Mouse (Mus musculus) kidney, embryonic 14.5 days (tissue): ENCODE data around the gene Ski. TPM values are rescaled to one million over a fixed set of nuclear protein-coding genes. Genes with fewer than 3 reads are reported as not detected.

Experiments
- ATAC-seq: fragments of 200-750 bp; cut with Nextera tagmentation; 2 replicates; pipeline ENCODE4 v1.8.0; 2017; ENCODE audit warnings: moderate number of reproducible peaks, mild to moderate bottlenecking, moderate TSS enrichment, moderate library complexity; ENCODE audit not compliant: low FRiP score, low TSS enrichment
- H3K27ac ChIP-seq: fragments of 300-500 bp; sonication (generic); 2 replicates; pipeline ENCODE4 v1.5.1; 2014; ENCODE audit warnings: low read depth, mild to moderate bottlenecking, low read length, moderate library complexity, mixed read lengths
- H3K27me3 ChIP-seq: fragments of 300-500 bp; sonication (generic); 2 replicates; pipeline ENCODE4 v1.6.1; 2014; ENCODE audit warnings: mild to moderate bottlenecking, low read length; ENCODE audit not compliant: control insufficient read depth, insufficient read depth
- H3K36me3 ChIP-seq: fragments of 300-500 bp; sonication (generic); 2 replicates; pipeline ENCODE4 v1.6.1; 2014; ENCODE audit warnings: low read length, mixed read lengths; ENCODE audit not compliant: control insufficient read depth, insufficient read depth
- H3K4me1 ChIP-seq: fragments of 300-500 bp; sonication (generic); 2 replicates; pipeline ENCODE4 v1.6.1; 2014; ENCODE audit warnings: low read length, mixed read lengths; ENCODE audit not compliant: control insufficient read depth, insufficient read depth
- H3K4me2 ChIP-seq: fragments of 300-500 bp; sonication (generic); replicated peaks from 2 replicates; pipeline ENCODE4 v1.6.1; 2014; ENCODE audit warnings: low read depth, mild to moderate bottlenecking, low read length
- H3K4me3 ChIP-seq: fragments of 300-500 bp; sonication (generic); 2 replicates; pipeline ENCODE4 v1.5.1; 2014; ENCODE audit warnings: mild to moderate bottlenecking, low read length
- H3K9ac ChIP-seq: fragments of 300-500 bp; sonication (generic); 2 replicates; pipeline ENCODE4 v1.6.1; 2014; ENCODE audit warnings: low read depth, mild to moderate bottlenecking, low read length, moderate library complexity
- H3K9me3 ChIP-seq: fragments of 300-500 bp; sonication (generic); 2 replicates; pipeline ENCODE4 v1.6.1; 2016; ENCODE audit warnings: low read length; ENCODE audit not compliant: control insufficient read depth
- WGBS: fragments of 180-500 bp; shearing (Covaris S2); extraction: QIAGEN DNeasy Blood & Tissue Kit; methylation state at CpG from one replicate; pipeline ENCODE4 v1.1.7; 2014; 5-methylcytosine and 5-hydroxymethylcytosine counted together
- polyA plus RNA-seq: library from polyadenylated mRNA; unstranded; fragments of >200 nt; fragmentation: Nextera tagmentation; extraction: Ambion mirVana; gene quantifications from 2 replicates; pipeline ENCODE4 v1.2.1, GENCODE M21; 2014

Ski gene
- polyA plus RNA-seq, 1 experiment from 2014 or later = 24.5 TPM

DNA sequence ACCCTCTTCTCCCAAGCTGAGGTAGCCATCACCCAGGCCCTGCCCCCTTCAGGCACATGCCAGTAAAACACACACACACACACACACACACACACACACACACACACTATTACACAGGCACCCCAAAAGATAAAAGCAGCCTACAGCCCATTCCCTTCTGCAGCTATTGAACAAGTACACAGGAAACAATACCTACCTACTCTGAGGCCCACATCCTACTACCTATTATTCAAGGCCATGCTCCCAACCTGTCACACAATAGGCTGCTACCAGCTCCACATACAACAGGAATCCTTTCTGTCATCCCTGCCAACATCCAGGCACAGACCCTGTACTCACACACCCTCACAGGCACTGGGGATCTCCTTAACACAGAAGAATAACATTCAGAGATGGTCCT is 13.3 kb downstream of the Ski start:
- Histone ChIP-seq H3K4me2 (no peak overlapping the region), H3K36me3 (peaks cover 5% of the 10 kb centered on the region), H3K4me1 (peaks cover 52% of the 10 kb centered on the region), H3K9ac (no peak overlapping the region), H3K27me3 (no peaks in the 10 kb centered on the region), H3K4me3 (no peak overlapping the region), H3K9me3 (no peaks in the 10 kb centered on the region), H3K27ac (no peak overlapping the region)
- no peak for ATAC-seq

DNA sequence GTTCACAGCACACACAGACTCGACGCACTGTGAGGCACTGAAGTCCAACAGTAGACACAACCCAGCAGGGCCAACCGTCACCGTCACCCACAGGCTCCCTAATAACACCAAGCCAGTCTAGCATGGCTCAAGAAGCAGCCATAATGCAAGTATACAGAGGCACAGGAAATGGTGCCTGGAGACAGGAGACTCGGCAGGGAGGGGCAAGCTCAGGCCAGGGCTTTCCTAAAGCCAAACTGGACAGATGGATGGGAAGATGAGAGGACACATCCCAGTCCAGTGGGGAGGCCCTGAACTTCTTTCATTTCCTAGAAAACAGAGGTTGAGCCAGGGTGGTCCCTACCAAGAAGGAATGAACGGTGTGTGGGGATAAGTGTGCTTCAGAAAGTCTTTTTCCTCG is 13.8 kb downstream of the Ski start:
- WGBS = 66% methylated on average over 7 of the region's 7 CpGs

DNA sequence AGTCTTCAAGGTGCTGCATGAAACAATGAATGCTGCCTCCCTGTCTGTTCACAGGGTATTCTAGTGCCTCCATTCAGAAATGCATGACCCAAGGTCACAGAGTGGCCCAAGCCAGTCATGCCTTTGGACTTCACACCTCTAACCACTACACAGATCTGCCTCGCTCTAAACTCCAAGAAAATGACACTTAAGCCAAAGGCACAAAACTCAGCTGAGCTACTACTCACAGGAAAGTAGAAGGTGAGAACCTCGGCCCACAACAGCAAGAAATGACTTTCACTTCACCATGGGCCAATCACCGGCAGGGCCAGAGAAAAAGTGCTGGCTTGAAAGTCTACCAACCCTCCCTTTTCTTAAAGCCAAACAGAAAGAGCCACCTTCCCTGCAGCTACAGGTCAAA is 14.6 kb downstream of the Ski start:
- Histone ChIP-seq H3K27me3 (no peaks in the 10 kb centered on the region), H3K9ac (no peak overlapping the region), H3K27ac (no peak overlapping the region), H3K9me3 (no peaks in the 10 kb centered on the region), H3K4me1 (peaks cover 45% of the 10 kb centered on the region), H3K4me3 (no peak overlapping the region), H3K4me2 (no peak overlapping the region), H3K36me3 (peaks cover 5% of the 10 kb centered on the region)
- ATAC-seq = no peak
- WGBS = 69% methylated on average over 3 of the region's 3 CpGs

More for the DNA sequence above, 13.8 kb downstream of the Ski start:
- no peak for ATAC-seq
- Histone ChIP-seq H3K9me3 (no peaks in the 10 kb centered on the region), H3K27me3 (no peaks in the 10 kb centered on the region), H3K4me1 (peaks cover 48% of the 10 kb centered on the region), H3K27ac (no peak overlapping the region), H3K9ac (no peak overlapping the region), H3K4me2 (no peak overlapping the region), H3K36me3 (peaks cover 5% of the 10 kb centered on the region), H3K4me3 (no peak overlapping the region)

DNA sequence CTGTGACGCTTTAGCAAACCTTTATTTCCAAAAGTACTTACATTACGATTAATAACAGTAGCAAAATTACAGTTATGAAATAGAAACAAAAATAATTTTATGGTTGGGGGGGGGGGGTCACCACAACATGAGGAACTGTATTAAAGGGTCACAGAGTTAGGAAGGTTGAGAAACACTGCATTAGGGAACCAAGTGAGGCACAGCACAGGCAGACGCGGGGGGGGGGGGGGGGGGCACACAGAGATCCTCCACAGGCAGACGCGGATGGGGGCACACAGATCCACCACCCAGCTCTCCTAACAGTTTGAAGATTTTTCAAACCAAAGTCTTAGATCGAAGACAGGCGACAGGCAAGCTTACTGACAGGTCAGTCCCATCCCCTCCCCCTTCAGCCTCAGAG is 15.9 kb downstream of the Ski start:
- Histone ChIP-seq H3K4me2 (no peak overlapping the region), H3K27ac (no peak overlapping the region), H3K27me3 (no peaks in the 10 kb centered on the region), H3K4me1 (peaks cover 47% of the 10 kb centered on the region), H3K9me3 (no peaks in the 10 kb centered on the region), H3K9ac (no peak overlapping the region), H3K36me3 (peaks cover 5% of the 10 kb centered on the region), H3K4me3 (no peak overlapping the region)
- 60% methylated on average over 8 of the region's 8 CpGs for WGBS
- no peak for ATAC-seq

DNA sequence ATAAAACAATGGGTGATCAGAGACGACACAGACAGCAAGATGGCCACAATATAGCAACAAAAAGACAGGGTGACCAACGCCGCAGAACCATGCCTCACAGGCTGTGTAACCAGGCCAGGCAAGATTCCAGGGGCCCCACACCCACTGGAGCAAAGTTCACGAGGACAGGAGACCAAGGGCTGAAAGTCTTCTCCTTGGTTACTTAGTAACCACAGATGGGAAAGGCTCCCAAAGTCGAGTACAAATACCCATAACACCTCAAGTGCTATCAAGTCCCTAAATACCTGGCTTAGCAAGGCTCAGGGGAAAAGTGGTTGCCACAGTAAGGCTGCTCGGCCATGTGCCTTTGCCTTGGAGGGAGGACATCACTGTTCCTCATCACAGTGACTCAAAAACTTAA is 16.5 kb downstream of the Ski start:
- 61% methylated on average over 6 of the region's 6 CpGs for WGBS
- Histone ChIP-seq H3K4me1 (peaks cover 52% of the 10 kb centered on the region), H3K4me2 (no peak overlapping the region), H3K27ac (0 out of 2 replicates have a peak overlapping the region, but pooled peaks have one; percentile 30), H3K4me3 (no peak overlapping the region), H3K9ac (no peak overlapping the region), H3K27me3 (no peaks in the 10 kb centered on the region), H3K36me3 (peaks cover 5% of the 10 kb centered on the region), H3K9me3 (no peaks in the 10 kb centered on the region)
- ATAC-seq = no peak

DNA sequence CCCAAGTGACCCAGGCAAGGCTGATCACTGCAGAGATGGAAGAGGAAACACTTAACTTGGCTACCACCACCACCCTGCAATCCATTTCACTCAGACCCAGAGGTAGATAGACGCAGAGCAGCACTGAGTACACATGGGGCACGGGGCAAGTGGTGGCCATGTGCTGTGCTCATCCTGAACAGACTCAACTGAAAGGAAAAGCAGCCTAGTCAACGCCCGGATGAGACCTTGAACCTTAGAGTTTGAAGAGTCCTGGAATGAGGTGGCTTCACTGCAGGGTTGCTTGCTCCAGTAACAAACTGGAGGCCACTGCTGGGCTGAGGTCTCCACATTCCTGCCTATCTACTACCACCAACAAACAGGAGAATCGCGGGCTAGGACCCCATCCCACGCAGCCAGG is 20.6 kb downstream of the Ski start:
- H3K4me1 ChIP-seq = peaks cover 49% of the 10 kb centered on the region
- H3K4me2 ChIP-seq = no peak overlapping the region
- peak overlapping the region; percentile 55; the same call in 1 of the 2 replicates for H3K27ac ChIP-seq
- no peaks in the 10 kb centered on the region for H3K27me3 ChIP-seq
- ATAC-seq = no peak
- H3K36me3 ChIP-seq = no peaks in the 10 kb centered on the region; the same call in 1 of the 2 replicates
- H3K9me3 ChIP-seq = no peaks in the 10 kb centered on the region
- H3K9ac ChIP-seq = 0 out of 2 replicates have a peak overlapping the region, but pooled peaks have one; percentile 28
- no peak overlapping the region for H3K4me3 ChIP-seq
- WGBS = 86% methylated on average over 7 of the region's 7 CpGs

DNA sequence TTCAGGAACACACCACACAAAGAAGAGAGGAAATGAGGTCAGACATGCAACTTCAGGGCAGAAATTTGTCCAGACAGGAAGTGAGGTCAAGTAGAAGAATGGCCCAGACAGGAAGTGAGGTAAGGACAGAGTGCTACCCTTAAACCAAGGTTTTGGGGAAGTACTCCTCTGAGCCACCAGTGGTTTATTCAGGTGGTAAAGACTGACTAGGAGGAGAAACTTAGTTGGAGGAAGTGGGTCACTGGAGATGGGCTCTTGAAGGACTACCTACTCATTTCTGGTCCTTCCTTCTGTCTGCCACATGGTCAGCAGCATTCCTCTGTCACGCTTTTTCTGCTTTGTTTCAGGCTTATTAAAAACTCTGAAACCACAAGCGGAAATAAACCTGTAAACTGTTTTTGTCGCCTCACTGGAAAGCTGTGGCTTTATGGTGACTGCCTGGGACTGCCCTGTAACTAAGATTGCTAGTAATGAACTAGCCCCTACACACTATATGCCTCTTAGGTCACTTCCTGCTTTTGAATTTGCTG is 21.5 kb downstream of the Ski start:
- Histone ChIP-seq H3K4me1 (peaks cover 50% of the 10 kb centered on the region), H3K9ac (no peak overlapping the region), H3K27ac (peak overlapping the region; percentile 24; the same call in 1 of the 2 replicates), H3K27me3 (no peaks in the 10 kb centered on the region), H3K9me3 (no peaks in the 10 kb centered on the region), H3K36me3 (no peaks in the 10 kb centered on the region; the same call in 1 of the 2 replicates), H3K4me3 (no peak overlapping the region), H3K4me2 (no peak overlapping the region)
- ATAC-seq = no peak
- 77% methylated on average over 3 of the region's 3 CpGs for WGBS

DNA sequence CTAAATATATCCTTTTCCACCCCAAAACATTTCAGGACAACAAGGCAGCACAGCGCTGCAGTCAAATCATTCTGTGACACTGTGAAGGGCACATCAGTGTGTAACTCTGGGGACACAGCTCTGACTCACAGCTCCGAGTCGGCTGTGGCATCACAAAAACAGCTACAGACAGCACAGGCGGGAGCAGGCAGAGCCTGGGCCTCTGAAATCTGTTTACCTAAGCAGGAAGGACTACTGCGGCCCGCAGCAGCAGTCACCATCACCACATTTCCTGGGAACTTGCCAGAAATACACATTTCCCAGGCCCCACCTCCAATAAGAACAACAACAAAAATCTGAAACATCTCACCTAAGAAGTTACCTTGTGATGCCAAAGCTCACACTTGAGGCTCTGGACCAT is 24.7 kb downstream of the Ski start:
- Histone ChIP-seq H3K9ac (0 out of 2 replicates have a peak overlapping the region, but pooled peaks have one; percentile 18), H3K4me2 (no peak overlapping the region), H3K27me3 (no peaks in the 10 kb centered on the region), H3K9me3 (no peaks in the 10 kb centered on the region), H3K36me3 (no peaks in the 10 kb centered on the region), H3K4me3 (no peak overlapping the region), H3K27ac (no peak overlapping the region), H3K4me1 (peaks cover 42% of the 10 kb centered on the region)
- WGBS = 34% methylated on average over 6 of the region's 6 CpGs
- no peak for ATAC-seq

DNA sequence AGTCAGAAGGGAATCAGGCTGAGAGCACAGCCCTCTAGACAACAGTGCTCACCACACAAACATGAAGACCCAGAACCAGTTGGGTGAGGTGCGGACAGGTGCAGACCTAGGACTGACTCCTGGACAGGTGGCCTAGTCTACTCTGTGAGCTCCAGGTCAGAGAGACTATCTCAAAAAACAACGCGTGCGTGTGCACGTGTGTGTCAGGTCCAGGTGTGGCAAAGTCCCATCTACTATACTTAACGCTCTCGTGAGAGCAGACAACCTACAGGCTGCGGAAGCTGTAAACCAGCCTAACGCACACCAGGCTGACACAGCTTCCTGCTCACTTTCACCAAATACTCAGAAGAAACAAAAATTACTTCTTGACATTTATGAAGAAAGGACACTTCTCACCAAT is 27.2 kb downstream of the Ski start:
- ATAC-seq = no peak
- peaks cover 52% of the 10 kb centered on the region for H3K4me1 ChIP-seq
- 86% methylated on average over 9 of the region's 9 CpGs for WGBS
- H3K9ac ChIP-seq = no peak overlapping the region
- no peak overlapping the region for H3K27ac ChIP-seq
- no peaks in the 10 kb centered on the region for H3K9me3 ChIP-seq
- no peaks in the 10 kb centered on the region for H3K27me3 ChIP-seq
- no peak overlapping the region for H3K4me2 ChIP-seq
- no peak overlapping the region for H3K4me3 ChIP-seq
- no peaks in the 10 kb centered on the region for H3K36me3 ChIP-seq
